Mouse (Mus musculus): Measurements from ENCODE around the gene Brd7. TPM values are rescaled to one million over a fixed set of nuclear protein-coding genes. Genes with fewer than 3 reads are reported as not detected.

Gene Brd7
- polyA plus RNA-seq, 1 experiment from 2014 or later = 61.3 TPM

DNA sequence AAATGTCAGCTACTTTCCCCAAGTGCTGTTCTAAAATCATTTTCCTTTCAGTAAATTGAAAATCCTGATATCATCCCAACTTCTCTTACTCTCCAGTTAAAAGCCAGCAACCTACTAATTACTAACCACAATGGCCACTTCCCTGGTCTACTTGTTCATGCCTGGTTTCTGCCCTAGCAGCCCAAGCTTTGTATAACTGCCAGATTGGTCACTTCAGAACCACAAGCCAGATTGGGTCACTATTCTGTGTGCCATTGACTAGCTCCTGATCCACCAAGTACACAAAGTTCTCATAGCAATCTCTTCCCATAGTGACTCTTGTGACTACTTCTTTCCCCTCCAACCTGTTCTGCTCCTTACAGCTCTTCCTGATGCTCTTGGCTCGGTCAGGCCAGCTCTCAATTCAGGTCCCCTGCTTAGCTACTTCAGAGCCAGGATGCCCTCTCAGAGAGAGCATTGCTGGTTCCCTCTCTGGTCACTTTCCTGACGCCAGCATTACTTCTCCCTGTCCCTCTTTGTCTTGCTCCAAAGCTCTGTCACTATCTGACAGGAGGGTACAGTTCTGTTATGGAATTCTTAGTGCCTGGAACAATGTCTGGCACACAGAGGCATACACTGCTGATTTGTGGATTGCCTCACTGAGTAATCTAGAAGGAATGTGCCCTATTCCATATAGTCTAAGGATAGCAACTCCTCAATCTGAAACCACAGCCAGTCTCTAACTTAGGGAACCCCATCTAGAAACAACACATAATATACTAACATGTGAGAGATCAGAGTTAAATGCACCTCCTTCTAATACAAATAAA is 21.9 kb downstream of the Brd7 start:
- Histone ChIP-seq H3K9ac (no peak overlapping the region), H3K36me3 (peaks cover 44% of the 10 kb centered on the region), H3K9me3 (no peaks in the 10 kb centered on the region), H3K4me1 (0 out of 2 replicates have a peak, but pooled peaks cover 6% of the 10 kb centered on the region), H3K4me3 (replicated peaks) (no peak overlapping the region), H3K4me2 (no peak overlapping the region), H3K27me3 (replicated peaks) (no peaks in the 10 kb centered on the region), H3K27ac (no peak overlapping the region)
- ATAC-seq (ENCODE audit: insufficient read depth, low FRiP score, low read depth) = no peak
- WGBS = 69% methylated on average over 2 of the region's 2 CpGs

DNA sequence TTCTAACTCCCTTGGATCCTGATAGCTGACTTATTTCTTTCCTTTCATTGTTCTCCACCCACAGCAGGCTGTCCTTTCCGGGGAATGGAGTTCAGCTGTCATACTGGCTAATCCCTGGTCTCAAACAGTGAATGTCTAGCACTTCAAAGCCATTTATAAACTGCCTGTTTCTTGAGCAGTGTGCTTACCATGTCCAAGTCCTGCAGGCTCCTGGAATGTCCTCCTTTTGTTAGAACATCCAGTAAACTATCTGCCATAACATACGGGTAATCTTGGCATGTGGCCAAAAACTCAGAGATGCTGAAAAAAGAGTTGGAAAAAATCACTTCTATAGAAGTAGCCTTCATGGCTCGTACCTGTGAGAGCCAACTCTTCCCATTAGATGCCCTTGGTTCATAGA is 22.8 kb downstream of the Brd7 start:
- 0 out of 2 replicates have a peak, but pooled peaks cover 6% of the 10 kb centered on the region for H3K4me1 ChIP-seq
- H3K27ac ChIP-seq = no peak overlapping the region; the same call in 1 of the 2 replicates
- no peak overlapping the region for H3K9ac ChIP-seq
- H3K4me3 ChIP-seq (replicated peaks) = no peak overlapping the region
- ATAC-seq (ENCODE audit: insufficient read depth, low FRiP score, low read depth) = no peak
- no peaks in the 10 kb centered on the region for H3K9me3 ChIP-seq
- H3K36me3 ChIP-seq = peaks cover 41% of the 10 kb centered on the region
- no peak overlapping the region for H3K4me2 ChIP-seq
- WGBS = 31% methylated on average over 3 of the region's 3 CpGs
- no peaks in the 10 kb centered on the region for H3K27me3 ChIP-seq (replicated peaks)

DNA sequence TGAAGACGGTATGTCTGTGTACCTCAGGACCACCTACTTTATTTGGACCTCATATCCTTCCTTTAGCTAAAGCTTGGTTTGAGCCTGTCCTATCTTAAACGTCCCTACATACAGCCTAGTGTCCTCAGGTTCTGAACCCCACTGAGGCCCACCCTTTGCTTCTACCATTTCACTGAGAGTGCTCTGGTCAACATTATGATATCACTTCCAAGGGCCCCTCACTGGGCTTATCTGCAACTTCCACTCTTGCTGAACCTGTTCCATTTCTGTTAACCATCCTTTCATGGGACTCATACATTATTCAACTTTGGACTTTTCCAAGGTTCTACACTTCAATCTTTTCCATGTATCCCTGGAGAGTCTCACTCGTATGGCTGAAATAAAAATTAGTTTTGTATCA is 27.0 kb downstream of the Brd7 start:
- H3K27ac ChIP-seq = no peak overlapping the region
- peak; percentile 50; the same call in 1 of the 2 replicates for ATAC-seq (ENCODE audit: insufficient read depth, low FRiP score, low read depth)
- peaks cover 40% of the 10 kb centered on the region for H3K36me3 ChIP-seq
- H3K9me3 ChIP-seq = no peaks in the 10 kb centered on the region
- H3K4me1 ChIP-seq = 0 out of 2 replicates have a peak, but pooled peaks cover 6% of the 10 kb centered on the region
- WGBS = 74% methylated on average over 3 of the region's 3 CpGs
- no peaks in the 10 kb centered on the region for H3K27me3 ChIP-seq (replicated peaks)
- no peak overlapping the region for H3K9ac ChIP-seq
- no peak overlapping the region for H3K4me3 ChIP-seq (replicated peaks)
- no peak overlapping the region for H3K4me2 ChIP-seq

DNA sequence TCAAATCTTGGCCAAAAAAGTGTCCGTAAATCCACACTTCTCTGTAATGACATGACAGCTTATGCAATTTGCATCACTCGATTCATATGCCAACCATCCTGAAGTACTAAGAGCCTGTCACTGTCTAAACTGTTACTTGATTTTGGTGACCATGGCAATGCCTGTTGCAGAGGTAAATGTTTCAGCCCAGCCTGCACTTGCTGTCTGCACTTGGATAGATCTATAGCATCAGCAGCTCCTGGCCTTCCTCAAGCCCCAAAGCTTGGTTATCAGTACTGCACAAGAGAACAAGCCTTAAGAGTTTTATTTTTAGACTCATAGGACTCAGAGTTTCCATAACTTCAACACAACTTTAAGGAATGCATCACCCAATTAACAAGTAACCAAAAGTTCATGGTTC is 27.6 kb downstream of the Brd7 start:
- Histone ChIP-seq H3K4me2 (no peak overlapping the region), H3K4me1 (0 out of 2 replicates have a peak, but pooled peaks cover 5% of the 10 kb centered on the region), H3K27ac (no peak overlapping the region), H3K36me3 (peaks cover 41% of the 10 kb centered on the region), H3K27me3 (replicated peaks) (no peaks in the 10 kb centered on the region), H3K9ac (no peak overlapping the region), H3K4me3 (replicated peaks) (no peak overlapping the region), H3K9me3 (no peaks in the 10 kb centered on the region)
- ATAC-seq (ENCODE audit: insufficient read depth, low FRiP score, low read depth) = no peak
- 86% methylated on average over 2 of the region's 2 CpGs for WGBS

DNA sequence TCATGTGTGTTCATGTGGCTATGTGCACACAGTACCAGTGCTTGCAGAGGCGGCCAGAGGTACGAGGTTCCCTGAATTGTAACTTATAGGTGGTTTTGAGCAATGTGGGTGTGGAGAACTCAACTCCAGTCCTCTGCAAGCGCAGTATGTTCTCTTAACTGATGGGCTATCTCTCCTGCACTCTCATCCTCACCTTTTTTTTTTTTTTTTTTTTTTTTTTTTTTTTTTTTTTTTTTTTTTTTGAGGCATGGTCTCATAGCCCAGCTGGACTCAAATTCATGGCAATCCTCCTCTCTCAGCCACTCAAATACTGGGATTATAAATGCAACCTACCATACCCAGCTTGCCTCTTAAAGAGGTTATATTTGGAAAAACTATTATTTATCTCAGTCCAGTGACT is 31.2 kb downstream of the Brd7 start:
- Histone ChIP-seq H3K4me1 (0 out of 2 replicates have a peak, but pooled peaks cover 3% of the 10 kb centered on the region), H3K36me3 (peaks cover 48% of the 10 kb centered on the region), H3K9me3 (no peaks in the 10 kb centered on the region), H3K27me3 (replicated peaks) (no peaks in the 10 kb centered on the region), H3K4me3 (replicated peaks) (no peak overlapping the region), H3K9ac (no peak overlapping the region), H3K27ac (no peak overlapping the region), H3K4me2 (no peak overlapping the region)
- ATAC-seq (ENCODE audit: insufficient read depth, low FRiP score, low read depth) = no peak
- 86% methylated on average over 3 of the region's 3 CpGs for WGBS

DNA sequence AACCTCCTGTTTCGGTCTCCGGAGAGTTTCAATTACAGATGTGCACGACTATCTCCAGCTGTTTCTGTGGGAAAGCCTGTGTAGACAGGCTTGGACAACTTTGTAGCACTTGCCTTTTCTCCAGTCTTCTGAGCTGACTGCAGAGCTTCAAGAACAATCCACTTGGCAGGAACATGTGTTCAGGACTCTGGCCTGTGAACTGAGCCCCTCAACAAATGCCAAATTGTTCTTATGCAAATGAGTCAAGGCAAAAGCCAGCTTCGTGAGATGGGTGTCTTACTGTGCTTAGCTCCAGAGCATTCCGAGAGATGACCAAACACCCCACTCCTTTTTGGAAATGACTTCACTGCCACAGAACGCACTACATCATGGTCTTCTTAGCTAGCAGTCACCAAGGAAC is 33.3 kb downstream of the Brd7 start:
- Histone ChIP-seq H3K4me2 (no peak overlapping the region), H3K27ac (0 out of 2 replicates have a peak overlapping the region, but pooled peaks have one; percentile 13), H3K9me3 (no peaks in the 10 kb centered on the region), H3K4me1 (0 out of 2 replicates have a peak, but pooled peaks cover 6% of the 10 kb centered on the region), H3K36me3 (peaks cover 40% of the 10 kb centered on the region), H3K4me3 (replicated peaks) (no peak overlapping the region), H3K9ac (no peak overlapping the region), H3K27me3 (replicated peaks) (no peaks in the 10 kb centered on the region)
- no peak for ATAC-seq (ENCODE audit: insufficient read depth, low FRiP score, low read depth)
- WGBS = 80% methylated on average over 6 of the region's 6 CpGs

DNA sequence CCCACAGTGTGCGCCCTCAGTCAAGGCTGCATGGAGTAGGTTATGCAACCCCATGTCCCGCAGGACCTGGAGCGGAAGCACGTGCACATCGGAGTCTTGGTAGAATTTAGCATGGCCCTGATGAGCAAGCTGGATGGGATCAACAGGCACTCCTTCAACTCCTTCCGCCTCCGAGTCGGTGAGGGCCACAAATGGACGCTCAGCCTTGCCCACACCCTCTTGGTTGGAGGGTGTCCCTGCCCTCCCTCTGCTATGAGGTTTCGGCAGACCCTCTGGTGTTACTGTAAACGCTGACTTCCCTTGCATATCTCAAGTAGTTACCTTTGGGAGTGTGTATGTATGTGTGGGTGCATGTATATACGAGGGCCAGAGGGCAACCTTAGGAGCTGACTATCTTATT is 35.7 kb downstream of the Brd7 start:
- H3K4me2 ChIP-seq = no peak overlapping the region
- H3K9me3 ChIP-seq = no peaks in the 10 kb centered on the region
- H3K4me3 ChIP-seq (replicated peaks) = no peak overlapping the region
- H3K27me3 ChIP-seq (replicated peaks) = no peaks in the 10 kb centered on the region
- ATAC-seq (ENCODE audit: insufficient read depth, low FRiP score, low read depth) = no peak
- WGBS = 93% methylated on average over 12 of the region's 12 CpGs
- 0 out of 2 replicates have a peak, but pooled peaks cover 6% of the 10 kb centered on the region for H3K4me1 ChIP-seq
- H3K36me3 ChIP-seq = peaks cover 29% of the 10 kb centered on the region; the same call in 1 of the 2 replicates
- no peak overlapping the region for H3K27ac ChIP-seq
- H3K9ac ChIP-seq = no peak overlapping the region

DNA sequence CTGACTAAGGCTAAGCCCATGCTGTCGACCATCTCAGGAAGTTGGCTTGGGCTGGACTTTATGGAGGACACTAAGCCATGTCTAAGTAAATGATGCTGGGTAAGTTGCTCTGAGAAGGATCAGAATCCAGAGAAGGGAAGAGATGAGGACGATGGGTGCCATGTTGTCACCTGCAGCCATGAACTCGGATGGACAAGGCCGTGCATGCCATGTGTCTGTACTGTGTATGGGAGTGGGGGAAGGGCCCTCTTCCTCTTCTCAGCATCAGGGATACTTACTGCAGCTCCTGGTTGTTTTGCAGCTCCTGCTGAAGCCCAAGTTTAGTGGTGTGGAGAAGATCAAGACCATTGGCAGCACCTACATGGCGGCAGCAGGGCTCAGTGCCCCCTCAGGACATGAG is 36.2 kb downstream of the Brd7 start:
- ATAC-seq (ENCODE audit: insufficient read depth, low FRiP score, low read depth) = no peak
- 0 out of 2 replicates have a peak, but pooled peaks cover 6% of the 10 kb centered on the region for H3K4me1 ChIP-seq
- peaks cover 26% of the 10 kb centered on the region; the same call in 1 of the 2 replicates for H3K36me3 ChIP-seq
- H3K27ac ChIP-seq = no peak overlapping the region
- H3K9me3 ChIP-seq = no peaks in the 10 kb centered on the region
- H3K27me3 ChIP-seq (replicated peaks) = no peaks in the 10 kb centered on the region
- no peak overlapping the region for H3K4me3 ChIP-seq (replicated peaks)
- no peak overlapping the region for H3K9ac ChIP-seq
- no peak overlapping the region for H3K4me2 ChIP-seq
- 78% methylated on average over 5 of the region's 5 CpGs for WGBS

DNA sequence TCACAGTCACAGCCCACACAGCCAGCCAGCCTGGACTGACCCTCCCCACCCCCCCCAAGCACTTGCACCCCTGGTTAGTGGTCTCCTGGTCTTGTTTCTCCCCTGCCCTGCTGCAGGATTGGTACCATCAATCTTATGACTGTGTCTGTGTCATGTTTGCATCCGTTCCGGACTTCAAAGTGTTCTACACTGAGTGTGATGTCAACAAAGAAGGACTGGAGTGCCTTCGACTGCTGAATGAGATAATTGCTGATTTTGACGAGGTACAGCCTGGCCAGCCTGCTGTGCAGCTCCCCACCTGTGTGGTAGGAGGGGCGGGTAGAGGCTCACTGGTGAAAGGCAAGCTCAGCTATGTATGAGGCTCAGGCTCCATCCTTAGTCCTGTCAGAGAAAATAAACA is 36.7 kb downstream of the Brd7 start:
- H3K36me3 ChIP-seq = peaks cover 26% of the 10 kb centered on the region; the same call in 1 of the 2 replicates
- 0 out of 2 replicates have a peak, but pooled peaks have one; percentile 19 for ATAC-seq (ENCODE audit: insufficient read depth, low FRiP score, low read depth)
- WGBS = 11% methylated on average over 5 of the region's 5 CpGs

DNA sequence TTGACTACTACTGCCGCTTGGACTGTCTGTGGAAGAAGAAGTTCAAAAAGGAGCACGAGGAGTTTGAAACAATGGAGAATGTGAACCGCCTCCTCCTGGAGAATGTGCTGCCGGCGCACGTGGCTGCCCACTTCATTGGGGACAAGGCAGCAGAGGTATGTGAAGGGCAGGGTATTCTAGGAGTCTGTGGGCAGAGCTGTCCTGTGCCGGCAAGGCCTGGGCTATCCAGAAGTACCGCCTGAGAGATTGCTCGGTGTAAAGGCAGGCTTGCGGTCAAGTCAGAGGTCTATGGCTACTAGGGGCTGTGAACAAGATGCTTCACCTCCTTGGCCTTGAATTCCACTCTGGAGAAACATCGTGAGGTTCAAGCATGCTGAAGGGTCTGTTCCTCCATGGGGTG is 37.2 kb downstream of the Brd7 start:
- peaks cover 23% of the 10 kb centered on the region; the same call in 1 of the 2 replicates for H3K36me3 ChIP-seq
- H3K9ac ChIP-seq = no peak overlapping the region
- no peak overlapping the region for H3K4me3 ChIP-seq (replicated peaks)
- H3K4me1 ChIP-seq = 0 out of 2 replicates have a peak, but pooled peaks cover 6% of the 10 kb centered on the region
- 74% methylated on average over 11 of the region's 11 CpGs for WGBS
- no peak for ATAC-seq (ENCODE audit: insufficient read depth, low FRiP score, low read depth)
- no peak overlapping the region for H3K27ac ChIP-seq
- H3K27me3 ChIP-seq (replicated peaks) = no peaks in the 10 kb centered on the region
- H3K4me2 ChIP-seq = no peak overlapping the region
- H3K9me3 ChIP-seq = no peaks in the 10 kb centered on the region

More for the DNA sequence above, 36.7 kb downstream of the Brd7 start:
- H3K4me2 ChIP-seq = no peak overlapping the region
- no peaks in the 10 kb centered on the region for H3K9me3 ChIP-seq
- no peak overlapping the region for H3K9ac ChIP-seq
- H3K4me3 ChIP-seq (replicated peaks) = no peak overlapping the region
- H3K27me3 ChIP-seq (replicated peaks) = no peaks in the 10 kb centered on the region
- H3K4me1 ChIP-seq = 0 out of 2 replicates have a peak, but pooled peaks cover 6% of the 10 kb centered on the region
- H3K27ac ChIP-seq = no peak overlapping the region

DNA sequence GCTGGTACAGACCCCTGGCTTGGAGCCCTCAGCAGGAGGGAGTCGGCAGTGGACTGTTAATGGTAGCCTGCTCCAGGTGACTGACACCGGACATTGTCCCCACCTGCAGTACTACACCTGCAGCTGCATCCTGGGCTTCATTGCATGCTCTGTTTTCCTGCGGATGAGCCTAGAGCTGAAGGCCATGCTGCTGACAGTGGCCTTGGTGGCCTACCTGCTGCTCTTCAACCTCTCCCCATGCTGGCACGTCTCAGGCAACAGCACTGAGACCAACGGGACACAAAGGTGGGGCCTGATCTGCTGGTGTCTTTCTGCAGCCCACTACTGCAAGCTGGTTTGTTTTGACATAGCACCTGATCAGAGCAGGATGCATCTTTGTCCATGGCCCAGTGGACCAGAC is 38.5 kb downstream of the Brd7 start:
- Histone ChIP-seq H3K9me3 (no peaks in the 10 kb centered on the region), H3K27me3 (replicated peaks) (no peaks in the 10 kb centered on the region), H3K4me3 (replicated peaks) (no peak overlapping the region), H3K4me2 (no peak overlapping the region), H3K27ac (no peak overlapping the region), H3K36me3 (peaks cover 16% of the 10 kb centered on the region; the same call in 1 of the 2 replicates), H3K4me1 (0 out of 2 replicates have a peak, but pooled peaks cover 6% of the 10 kb centered on the region), H3K9ac (no peak overlapping the region)
- 84% methylated on average over 5 of the region's 5 CpGs for WGBS
- no peak for ATAC-seq (ENCODE audit: insufficient read depth, low FRiP score, low read depth)

DNA sequence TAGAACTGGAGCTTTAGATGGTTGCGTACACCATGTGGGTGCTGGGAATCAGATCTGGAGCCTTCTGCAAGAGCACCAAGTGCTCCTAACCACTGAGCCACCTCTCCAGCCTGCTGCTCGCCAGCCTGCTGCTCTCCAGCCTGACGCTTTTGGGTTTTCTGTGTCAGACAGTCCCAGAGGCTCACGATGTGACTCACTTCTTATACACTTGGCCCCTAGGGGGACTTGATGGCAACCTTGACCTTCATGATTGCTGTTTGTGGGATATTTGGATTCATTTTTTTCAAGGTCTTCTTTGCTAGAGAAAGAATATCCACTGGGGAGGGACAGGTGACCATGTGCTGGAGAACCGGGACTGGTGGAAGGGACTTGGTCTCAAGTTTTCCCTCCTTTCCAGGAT is 40.6 kb downstream of the Brd7 start:
- H3K36me3 ChIP-seq = peaks cover 4% of the 10 kb centered on the region; the same call in 1 of the 2 replicates
- H3K9me3 ChIP-seq = no peaks in the 10 kb centered on the region
- H3K27ac ChIP-seq = no peak overlapping the region
- 88% methylated on average over 5 of the region's 5 CpGs for WGBS
- no peaks in the 10 kb centered on the region for H3K27me3 ChIP-seq (replicated peaks)
- no peak overlapping the region for H3K9ac ChIP-seq
- H3K4me2 ChIP-seq = no peak overlapping the region
- ATAC-seq (ENCODE audit: insufficient read depth, low FRiP score, low read depth) = no peak
- H3K4me1 ChIP-seq = peaks cover 17% of the 10 kb centered on the region
- H3K4me3 ChIP-seq (replicated peaks) = no peak overlapping the region
